Mouse (Mus musculus) spleen, adult 18-20 months (tissue): ENCODE data around the gene Them5.

Experiments
- DNase-seq, 2 experiments: peaks; one replicate each; pipeline ENCODE4 v3.0.0; 2022; ENCODE audit warnings: mixed read lengths in 2 of 2

Them5 gene

DNA sequence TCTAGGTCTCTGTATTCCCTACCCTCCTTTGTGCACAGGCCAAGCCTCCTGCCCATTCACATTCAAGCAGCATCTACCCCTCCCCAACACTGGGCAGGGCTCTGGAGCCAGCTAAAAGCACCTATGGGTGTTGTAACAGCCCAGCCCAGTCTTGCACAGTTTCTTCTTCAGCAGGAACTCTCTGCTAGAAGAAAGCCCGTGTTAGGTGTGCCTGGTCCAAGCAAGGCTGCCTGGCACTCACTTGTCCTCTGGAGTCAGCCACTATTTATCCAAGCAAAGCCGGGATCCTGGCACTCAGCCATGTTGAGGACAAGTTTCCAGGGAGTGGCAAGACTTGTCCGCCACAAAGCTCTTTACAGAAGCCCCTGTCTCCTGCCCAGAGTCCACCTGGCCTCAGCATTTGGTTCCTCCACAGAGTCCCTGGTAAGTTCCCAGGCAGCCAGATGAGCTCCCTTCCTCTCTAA lies at the start of gene Them5:
Gene Them5, plus strand, starts transcription at position 141 of the 464 bp plus-strand sequence.
- DNase-seq: no peak

DNA sequence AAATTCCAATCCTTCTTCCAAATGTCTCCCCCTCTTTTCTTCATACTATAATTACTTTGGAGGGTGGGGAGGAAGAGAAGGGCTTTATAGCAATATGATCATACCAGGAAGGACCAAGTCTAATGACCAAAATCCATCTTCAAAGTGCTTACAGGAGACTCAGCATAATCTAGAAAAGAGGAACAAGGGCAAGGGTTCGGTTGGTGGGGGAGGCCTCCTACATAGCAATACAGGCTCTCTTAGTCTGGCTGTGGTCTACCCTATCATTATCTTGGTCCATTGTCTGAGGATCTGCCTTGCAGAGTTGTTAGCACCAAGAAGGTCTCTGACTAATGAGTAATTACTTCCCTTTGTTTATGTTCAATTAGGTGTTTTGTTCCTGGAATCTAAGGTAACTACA lies 36.4 kb upstream of the Them5 start:
- DNase-seq: no peak

DNA sequence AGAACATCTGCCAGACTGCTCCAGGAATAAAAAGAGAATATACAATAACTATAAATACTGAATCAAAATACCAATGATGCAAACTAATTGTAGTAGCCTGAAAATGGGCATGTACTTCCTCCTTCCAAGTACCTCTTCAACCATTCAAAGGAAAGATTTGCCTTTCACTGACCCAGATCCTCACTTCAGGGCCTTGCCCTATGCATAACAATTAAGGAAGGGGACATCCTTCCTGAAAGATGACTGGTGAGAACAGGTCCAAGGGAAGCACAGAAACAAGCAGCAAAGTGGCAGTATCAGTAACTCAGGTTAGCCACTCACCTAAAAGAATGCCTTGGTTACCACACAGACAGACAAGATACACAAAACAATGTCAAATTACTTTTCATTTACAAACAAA lies 34.9 kb upstream of the Them5 start:
- DNase-seq: no peak

DNA sequence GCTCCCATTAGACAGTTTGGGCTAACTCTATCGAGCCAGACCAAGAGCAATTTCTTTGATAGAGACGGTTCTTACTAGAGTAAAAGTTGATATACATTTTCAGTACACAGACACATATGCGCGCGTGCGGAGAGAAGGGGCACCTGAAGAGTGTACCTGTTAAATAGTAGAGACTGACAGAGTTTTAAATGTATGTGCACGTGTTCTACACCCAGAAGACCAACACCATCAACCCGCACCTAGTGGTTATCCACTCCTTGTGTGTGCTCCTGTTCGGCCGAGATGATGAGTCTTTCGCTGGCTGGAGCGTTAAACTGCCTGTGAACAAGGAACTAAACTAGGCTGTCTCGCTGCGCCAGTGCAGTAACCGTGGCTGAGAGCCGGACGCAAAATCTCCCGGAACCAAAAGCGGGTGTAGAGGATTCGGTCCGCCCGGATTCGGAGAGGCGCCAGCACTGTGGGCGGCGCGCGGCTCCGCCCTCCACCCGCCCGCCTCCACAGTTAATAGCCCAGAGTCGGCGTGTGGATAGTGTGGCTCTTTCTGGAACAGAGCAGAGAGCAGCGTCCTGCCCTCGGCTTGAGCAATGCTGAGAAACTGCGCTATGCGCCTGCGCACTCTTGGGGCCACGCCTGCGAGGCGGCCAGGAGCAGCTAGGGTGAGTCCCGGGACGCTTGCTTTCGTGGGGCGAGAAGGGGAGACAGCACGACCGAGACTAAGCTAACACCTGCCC lies 32.1 kb upstream of the Them5 start, which contains the start of gene Them4:
Gene Them4, plus strand, starts transcription at position 457 of the 731 bp plus-strand sequence.
- peak; percentile 79 to 80 for DNase-seq

DNA sequence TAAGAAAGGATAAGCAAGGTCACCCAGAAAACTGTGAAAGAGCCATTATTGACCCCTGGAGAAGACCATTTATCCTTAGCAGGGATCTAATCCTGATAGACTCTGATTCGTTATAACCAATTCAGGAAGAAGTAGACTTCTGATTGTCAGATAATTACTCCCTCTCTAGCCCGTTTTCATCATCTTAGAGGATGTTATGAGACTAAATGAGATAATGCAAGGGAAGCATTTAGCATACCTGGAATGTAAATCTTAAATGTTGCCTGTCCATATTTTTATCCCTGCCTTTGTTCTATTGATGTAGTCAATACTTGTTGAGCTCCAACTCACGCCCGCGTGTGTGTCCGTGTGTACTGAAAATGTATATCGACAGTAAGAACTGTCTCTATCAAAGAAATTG lies 31.4 kb upstream of the Them5 start:
- no peak for DNase-seq

DNA sequence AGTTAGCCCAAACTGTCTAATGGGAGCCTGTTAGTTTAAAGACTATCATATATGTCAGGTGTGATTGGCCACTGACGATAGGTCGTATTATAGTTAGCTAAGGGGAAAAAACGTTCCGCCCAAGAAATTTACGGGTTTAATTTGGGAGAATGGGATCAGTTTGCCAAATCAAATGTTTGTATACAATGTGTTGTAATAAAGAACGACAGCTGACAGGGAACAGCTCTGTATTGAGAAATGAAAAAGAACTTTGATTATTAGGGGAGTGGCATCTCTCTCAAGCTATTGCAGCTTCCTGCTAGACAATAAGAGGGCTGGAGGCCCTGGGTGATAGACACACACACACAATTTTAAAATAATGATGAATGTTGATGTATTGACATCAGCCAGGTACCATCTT lies 31.0 kb upstream of the Them5 start:
- no peak for DNase-seq

DNA sequence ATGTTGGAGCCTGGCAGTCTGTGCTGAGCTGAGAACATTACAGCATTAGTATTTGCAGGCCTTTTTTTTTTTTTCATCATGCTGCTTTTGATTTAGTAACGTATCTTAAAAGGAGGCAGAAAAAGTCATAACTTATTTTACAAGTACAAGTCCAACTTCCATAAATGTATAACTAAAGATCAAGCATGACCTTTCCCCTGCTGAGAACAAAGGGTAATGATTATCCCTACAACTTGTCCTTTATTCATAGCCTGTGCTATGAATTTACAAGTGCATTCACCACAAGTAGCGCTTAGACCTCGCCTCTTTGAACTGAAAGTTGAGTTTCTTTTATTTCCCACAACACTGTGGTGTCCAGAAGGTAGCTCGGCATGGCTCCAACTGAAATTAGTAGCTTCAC lies 30.5 kb upstream of the Them5 start:
- DNase-seq: no peak

DNA sequence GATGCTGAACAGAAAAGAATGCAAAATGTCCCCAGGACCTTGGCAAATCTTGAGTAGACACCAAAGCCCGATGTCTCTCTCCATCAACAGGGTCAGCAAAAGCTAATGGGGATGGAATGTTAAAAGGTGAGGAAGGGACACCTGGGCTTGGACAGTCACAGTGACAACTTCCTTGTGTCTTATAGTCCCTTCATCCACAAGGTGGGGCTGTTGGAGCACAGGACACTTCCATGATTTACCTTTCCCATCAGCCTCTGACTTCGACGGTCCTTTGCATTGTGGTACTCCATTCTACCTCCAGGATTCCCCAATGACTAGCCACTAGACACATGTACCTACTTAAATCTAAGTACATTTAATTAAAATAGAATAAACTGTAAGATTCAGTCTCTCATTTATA lies 13.2 kb upstream of the Them5 start:
- DNase-seq: no peak

DNA sequence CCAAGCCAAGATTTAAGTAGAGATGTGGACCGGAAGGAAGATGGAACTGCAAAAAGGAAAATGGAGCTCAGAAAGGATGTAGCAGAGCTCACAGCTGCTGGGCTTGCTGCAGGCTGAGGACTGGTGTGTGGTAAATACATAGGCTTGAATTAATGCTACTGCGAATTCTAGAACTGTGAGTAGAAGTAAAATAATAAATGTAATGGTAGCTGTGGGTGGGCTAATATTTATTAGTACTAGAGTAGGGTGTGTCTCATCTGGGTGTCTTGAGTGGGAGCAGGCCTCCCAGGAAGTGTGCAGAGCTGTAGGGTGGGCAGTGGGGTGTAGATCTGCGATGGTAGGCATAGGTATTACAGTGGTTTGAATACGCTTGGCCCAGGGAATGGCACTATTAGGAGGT lies 7.5 kb upstream of the Them5 start:
- DNase-seq: no peak

DNA sequence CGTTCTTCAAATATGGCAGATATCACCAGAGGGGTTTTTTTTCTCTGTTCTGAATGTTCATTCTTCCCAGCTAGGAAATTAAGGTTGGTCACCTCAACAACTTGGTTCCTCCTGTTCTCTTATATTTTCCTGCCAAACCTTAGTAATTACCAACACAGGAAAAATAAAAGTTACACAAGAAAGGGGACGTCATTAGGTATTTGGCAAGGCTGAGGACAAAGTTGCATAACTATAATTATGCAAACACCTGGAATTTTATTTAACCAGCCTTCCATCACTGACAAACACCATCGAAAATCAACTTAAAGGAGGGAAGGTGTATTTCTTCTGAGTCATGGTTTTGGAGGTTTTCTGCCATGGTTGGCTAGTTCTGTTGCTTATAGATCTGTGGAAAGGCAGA lies 3.4 kb upstream of the Them5 start:
- no peak for DNase-seq

DNA sequence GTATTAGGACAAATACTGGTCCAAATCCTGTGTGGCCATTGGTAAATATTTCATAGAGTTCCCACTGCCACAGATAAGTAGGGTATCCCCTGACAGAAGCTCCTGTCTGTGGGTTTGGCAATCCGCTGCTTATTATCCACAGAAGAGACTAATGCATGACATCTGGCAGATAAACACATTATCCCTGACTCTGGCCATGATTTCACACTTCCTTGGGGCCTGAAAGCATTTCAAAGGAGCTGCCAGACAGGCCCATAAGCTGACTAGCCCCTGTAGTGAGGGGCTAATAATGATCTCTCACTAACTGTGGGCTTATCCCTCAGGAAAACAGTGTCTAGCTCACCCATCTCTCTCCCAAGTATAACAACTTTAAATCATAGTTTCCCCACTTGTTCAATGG lies 653 bp downstream of the Them5 start:
- DNase-seq: no peak

DNA sequence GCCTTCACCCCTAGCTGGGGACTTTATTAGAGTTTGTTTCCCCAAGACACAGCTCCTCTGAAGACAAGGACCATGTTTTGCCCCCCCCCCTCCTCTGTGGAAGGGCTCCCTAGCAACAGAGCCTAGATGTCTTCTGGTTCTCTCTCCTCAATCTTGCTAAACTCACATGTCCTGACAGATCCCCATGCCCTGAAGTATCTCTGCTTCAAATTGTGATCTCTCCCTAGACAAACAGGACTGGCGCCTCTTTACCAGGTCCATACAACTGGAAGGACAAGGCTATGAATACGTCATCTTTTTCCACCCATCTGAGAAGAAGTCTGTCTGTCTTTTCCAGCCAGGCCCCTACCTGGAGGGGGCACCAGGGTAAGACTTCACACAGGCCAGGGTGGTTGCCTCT lies 2.3 kb downstream of the Them5 start:
- no peak for DNase-seq

DNA sequence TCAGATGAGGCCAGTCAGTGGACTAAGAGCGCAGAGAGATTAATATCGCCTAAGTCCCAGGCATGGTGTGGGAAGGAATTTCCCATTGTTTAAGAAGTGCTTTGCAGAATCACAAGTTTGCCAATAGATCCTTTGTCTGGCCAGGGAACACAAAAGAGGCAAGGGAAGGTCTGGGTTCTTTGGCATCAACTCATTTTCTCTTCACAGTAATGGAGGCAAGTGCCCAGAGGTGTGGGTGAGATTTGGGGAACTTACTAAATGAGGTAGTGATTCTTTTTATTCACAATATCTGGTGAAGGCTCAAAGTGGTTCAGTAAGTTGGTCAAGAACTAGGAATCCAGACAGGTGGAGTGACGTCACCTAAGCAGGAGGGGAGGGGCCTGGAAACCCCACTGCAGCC lies 3.0 kb downstream of the Them5 start:
- no peak for DNase-seq

DNA sequence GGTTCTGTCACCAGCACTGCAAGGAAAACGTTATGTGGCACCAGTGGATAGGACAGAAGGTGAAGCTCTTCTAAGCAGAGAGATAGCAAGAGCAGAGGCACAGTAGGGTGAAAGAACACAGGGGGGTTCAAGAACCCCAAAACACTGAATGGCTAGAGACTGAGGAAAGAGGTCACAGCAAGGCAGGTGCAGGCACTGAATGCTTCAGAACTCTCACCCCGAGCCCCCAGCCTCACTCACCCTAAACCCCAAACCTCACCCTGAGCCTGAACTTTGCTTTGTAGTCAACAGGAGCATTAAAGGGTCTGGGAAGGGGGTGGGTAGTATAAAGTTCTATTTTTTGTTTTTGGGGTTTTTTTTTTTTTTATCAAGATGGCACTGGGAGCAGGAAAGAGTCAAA lies 6.2 kb downstream of the Them5 start:
- DNase-seq: no peak

DNA sequence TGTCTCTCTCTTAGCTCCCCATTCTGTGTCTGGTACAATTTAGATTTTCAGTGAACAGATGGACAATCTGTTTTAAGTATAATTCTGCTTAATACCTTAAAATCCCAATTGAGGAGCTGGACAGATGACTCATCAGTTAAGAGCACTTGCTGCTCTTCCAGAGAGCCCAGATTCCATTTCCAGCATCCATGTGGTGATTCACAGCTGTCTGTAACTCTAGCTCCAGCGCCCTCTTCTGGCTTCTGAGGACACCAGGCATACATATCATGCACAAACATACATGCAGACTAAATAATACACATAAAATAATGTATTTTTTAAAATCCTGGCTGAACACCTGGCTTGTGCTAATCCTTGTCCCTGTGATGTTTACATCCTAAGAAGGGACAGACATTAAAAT lies 18.9 kb downstream of the Them5 start:
- no peak for DNase-seq

DNA sequence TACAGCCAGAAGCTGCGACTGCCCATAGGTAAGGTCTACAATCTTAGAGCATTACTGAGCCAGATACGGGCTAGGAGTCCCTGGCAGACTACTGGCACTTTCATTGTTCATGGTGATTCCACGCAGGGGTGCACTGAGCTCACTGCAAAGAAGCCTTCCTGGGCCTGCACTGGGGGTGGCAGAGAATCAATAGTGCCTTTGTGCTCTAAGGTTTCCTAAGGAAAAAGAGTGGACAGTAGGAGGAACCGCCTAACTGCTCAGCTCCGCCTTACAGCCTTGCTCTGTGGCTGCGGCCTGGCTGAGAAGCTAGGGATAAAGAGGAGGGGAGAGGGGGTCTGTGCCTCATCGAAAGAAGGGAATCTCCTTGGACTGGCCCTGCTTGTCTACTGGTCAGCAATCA lies 20.2 kb downstream of the Them5 start, which contains the start of gene C2cd4d:
Gene C2cd4d, plus strand, starts transcription at position 301 of the 400 bp plus-strand sequence.
- DNase-seq: no peak

DNA sequence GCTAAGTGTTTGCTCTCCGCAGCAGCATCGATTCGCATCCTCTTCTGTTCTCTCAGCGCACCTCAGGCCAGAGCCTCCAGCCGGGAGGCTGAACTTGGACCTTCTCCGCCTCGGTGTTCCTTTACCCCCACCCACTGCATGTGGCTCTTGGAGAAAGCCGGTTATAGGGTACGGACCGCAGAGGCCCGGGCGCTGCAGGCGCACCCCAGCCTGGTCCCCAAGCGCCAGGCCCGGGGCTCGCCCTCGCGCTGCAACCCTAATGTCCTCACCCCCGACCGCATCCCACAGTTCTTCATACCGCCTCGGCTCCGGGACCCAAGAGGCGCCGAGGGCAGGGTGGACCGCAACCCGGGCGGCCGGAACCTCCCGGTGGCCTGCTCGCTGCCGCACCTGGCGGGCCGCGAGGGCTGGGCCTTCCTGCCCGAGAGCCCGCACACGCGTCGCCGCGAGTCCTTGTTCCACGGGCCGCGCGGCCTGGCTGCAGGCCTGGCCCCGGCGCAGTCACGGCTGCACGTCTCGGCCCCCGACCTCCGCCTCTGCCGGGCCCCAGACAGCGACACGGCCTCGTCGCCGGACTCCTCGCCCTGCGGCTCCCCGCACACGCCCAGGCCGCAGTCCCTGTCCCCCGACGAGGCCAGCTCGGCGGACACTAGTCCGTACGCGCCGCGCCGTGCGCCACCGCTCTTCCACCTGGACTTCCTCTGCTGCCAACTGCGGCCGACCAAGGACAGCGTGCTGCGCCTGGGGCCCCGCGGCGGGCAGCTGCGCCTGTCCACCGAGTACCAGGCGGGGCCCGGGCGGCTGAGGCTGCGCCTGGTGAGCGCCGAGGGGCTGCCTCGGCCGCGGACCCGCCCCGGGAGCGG lies 21.6 kb downstream of the Them5 start:
- DNase-seq: no peak

DNA sequence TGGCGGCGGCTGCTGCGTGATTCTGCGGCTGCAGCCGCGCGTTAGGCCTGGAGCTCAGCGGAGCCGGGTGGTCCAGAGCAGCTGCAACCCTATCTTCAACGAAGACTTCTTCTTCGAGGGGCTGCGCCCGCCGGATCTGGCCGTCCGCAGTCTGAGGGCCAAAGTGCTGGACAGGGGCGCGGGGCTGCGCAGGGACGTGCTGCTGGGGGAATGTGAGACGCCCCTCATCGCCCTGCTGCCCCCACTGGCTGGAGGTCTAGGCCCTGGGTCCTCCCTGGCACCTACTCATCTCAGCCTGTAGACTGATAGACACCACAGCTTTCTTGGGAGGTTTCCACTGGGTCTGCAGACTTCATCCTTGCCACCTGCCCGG lies 22.2 kb downstream of the Them5 start:
- DNase-seq: no peak

DNA sequence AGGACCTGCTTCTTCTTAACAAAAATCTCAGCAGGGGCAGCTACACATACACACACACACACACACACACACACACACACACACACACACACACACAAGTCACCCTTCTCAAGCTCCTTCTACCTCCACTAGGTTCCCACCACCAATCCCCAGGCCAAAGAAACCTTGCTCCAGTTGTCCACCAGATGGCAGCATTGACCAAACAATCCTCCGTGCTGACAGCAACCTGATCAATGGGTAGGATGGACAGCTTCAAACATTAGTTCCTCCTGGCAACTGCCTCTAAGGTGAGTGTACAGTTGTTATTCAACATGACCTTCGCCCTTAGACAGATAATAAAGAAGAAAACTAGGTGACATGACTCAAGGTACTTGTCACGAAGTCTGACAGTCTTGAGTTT lies 24.9 kb downstream of the Them5 start:
- peak; percentile 25 to 63 for DNase-seq

DNA sequence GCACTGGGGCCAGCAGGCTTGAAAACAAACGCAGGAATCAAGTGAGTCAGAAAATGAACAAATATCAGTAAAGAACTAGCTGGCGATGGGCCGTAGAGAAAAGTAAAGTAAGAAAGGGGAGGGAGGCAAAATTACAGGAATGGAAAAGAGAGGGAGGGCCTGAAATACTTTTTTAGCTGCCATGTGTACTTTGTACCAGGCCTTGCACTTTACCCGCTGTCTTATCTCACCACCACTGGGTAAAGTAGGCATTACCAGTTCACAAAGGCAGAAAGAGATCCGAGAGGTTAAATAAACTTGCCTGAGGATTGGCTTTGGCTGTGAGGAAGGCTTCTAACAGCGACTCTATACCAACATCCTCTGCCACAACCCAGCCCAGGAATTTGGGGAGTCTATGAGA lies 25.6 kb downstream of the Them5 start:
- no peak for DNase-seq

DNA sequence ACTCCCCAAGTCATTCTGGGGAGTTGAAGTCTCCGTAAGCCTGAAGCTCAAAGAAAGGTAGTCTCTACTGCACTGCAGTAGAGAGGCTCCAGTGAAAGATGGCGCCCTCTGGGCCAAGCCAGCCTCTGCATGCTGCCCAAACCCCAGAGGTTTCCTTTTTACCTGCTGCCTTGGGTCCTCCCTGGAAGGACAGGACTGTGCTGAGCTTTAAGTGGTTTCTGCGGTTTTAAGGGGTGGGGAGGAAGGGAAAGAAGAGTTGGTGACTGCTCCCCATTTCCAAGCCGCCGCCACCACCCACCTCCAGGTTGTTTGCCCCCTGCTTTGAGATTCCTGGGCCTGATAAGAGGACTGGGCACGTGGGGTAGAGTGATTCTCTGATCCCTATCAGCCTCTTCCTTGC lies 26.7 kb downstream of the Them5 start:
- no peak for DNase-seq

DNA sequence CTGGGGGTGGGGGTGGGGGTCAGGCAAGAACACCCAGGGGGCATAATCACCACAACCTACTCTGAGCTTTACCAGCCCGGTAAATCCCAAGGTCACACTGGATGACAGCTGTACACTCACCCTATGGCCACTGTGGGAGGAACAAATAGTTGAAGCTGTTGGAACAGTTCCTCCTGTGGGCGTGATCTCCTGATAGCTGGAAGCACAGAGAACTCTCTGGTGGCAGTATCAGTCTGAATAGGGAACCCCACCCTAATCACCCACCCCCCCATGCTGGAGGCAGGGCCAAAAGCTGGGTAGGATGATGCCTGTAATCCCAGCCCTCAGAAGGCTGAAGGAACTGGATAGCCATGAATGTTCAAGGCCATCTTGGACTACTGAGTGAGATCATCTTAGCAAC lies 27.8 kb downstream of the Them5 start:
- DNase-seq: no peak

DNA sequence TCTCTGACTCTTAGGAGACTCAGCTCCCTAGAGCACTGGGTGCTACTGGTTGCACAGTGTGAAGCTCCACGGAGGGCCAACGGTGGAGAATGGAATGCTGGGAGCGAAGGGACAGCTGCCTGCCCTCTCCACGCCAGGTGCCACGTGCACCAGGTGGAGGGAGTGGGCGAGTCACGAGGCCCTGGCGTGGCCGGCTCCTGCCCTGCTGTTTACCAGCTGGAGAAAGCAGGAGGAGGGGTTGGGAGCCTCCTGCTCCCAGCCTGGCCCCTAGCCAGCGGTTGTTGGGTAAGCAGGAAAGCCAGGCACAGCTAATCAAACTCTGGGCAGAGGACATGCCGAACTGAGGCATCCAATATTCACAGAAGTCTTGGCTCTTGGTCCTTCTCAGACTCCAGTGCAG lies 29.7 kb downstream of the Them5 start:
- DNase-seq: no peak

DNA sequence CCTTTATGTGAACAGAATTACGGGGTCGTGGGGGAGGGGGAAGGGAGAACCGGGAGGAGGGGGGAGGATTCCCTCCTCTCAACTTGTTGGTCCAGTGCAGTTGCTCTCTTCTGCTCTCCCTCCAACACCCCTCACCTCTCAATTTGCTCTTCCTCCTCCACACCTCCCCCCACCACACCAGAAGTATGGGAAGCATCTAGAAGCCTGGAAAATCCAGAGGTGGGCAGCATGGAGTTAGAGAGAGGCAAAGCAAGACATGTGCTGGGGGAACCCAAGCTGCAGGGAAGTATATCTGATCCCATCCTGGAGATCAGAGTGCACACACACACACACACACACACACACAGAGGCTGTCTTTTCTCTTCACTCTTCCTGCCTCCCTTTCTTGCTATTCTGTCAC lies 30.1 kb downstream of the Them5 start:
- DNase-seq: no peak
